In genomic region chr10:80345122-80345521, GRCm38 (mm10) we compare ENCODE assay signal across 8 mouse cellular contexts. TPM values are rescaled to one million over a fixed set of nuclear protein-coding genes. Genes with fewer than 3 reads are reported as not detected.
DNase-seq lines count a peak whose midpoint lies in the region; ATAC-seq lines count a peak whose summit lies in the region.

No protein-coding gene starts in this region.

- H3K9me3 ChIP-seq in heart, embryonic 12.5 days (replicated peaks) = no peaks in the 10 kb centered on the region
- no peaks in the 10 kb centered on the region for H3K9me3 ChIP-seq in liver, embryonic 13.5 days (replicated peaks)

- 5% methylated on average over 16 of the region's 16 CpGs for WGBS in heart, embryonic 12.5 days
- WGBS in liver, embryonic 13.5 days (ENCODE audit: insufficient replicate concordance) = 2% methylated on average over 16 of the region's 16 CpGs

- peaks cover 98% of the 10 kb centered on the region for H3K27me3 ChIP-seq in heart, embryonic 12.5 days (replicated peaks)
- peaks cover 85% of the 10 kb centered on the region for H3K27me3 ChIP-seq in liver, embryonic 13.5 days

- intact Hi-C loops in heart, postnatal 25 days (cut with DNase I) = no loop called here
- intact Hi-C loops in left cerebral cortex, postnatal 36 days (cut with DNase I) = no loop called here

- H3K4me3 ChIP-seq in heart, embryonic 12.5 days = peak overlapping the region; percentile 6; the same call in 1 of the 2 replicates
- peak overlapping the region; percentile 56 for H3K4me3 ChIP-seq in liver, embryonic 13.5 days (replicated peaks)

- H3K36me3 ChIP-seq in heart, embryonic 12.5 days = no peaks in the 10 kb centered on the region
- H3K36me3 ChIP-seq in liver, embryonic 13.5 days = no peaks in the 10 kb centered on the region

- no peak for DNase-seq in heart, postnatal 25 days (ENCODE audit: low spot score)
- peak; percentile 58 for DNase-seq in thymus, postnatal 4 days
- DNase-seq in thymus, postnatal 0 days (ENCODE audit: low spot score) = no peak
- DNase-seq in liver, embryonic 13.5 days = peak; percentile 73
- DNase-seq in frontal cortex, adult 2 months (ENCODE audit: extremely low spot score in 1 of 2, low spot score in 1 of 2) = no peak
- DNase-seq in left cerebral cortex, postnatal 36 days (ENCODE audit: low spot score in 2 of 2) = no peak

- peak overlapping the region; percentile 34 for H3K4me2 ChIP-seq in heart, embryonic 12.5 days
- H3K4me2 ChIP-seq in liver, embryonic 13.5 days = peak overlapping the region; percentile 82

- H3K4me1 ChIP-seq in heart, embryonic 12.5 days (replicated peaks) = peaks cover 70% of the 10 kb centered on the region
- H3K4me1 ChIP-seq in liver, embryonic 13.5 days (replicated peaks) = peaks cover 87% of the 10 kb centered on the region

- H3K9ac ChIP-seq in heart, embryonic 12.5 days = peak overlapping the region; percentile 54; the same call in 1 of the 2 replicates
- peak overlapping the region; percentile 75 for H3K9ac ChIP-seq in liver, embryonic 13.5 days

- H3K27ac ChIP-seq in heart, embryonic 12.5 days (ENCODE audit: poor library complexity, severe bottlenecking) = no peak overlapping the region
- H3K27ac ChIP-seq in liver, embryonic 13.5 days = peak overlapping the region; percentile 98

- no peak for ATAC-seq in heart, embryonic 12.5 days (ENCODE audit: insufficient number of reproducible peaks, low FRiP score)
- peak; percentile 41 for ATAC-seq in liver, embryonic 13.5 days (ENCODE audit: low read depth)
- ATAC-seq in megakaryocyte-erythroid progenitor cell, adult 5-6 weeks (replicated peaks; ENCODE audit: low FRiP score, low TSS enrichment, poor library complexity, severe bottlenecking) = no peak

RNA-seq across cellular contexts. Expression of gene Adamtsl5, which starts 3.1 kb away (rescaled TPM):
- polyA plus RNA-seq in heart, embryonic 12.5 days (2016; fragmentation: Nextera tagmentation; extraction: Ambion mirVana) = 5.3 and 6.7 TPM in 2 replicates
- total RNA-seq in heart, postnatal 25 days (2021) = 10 to 100 TPM; 68.4 to 71.7 TPM
- 1.0 and 1.1 TPM in 2 replicates for polyA plus RNA-seq in thymus, postnatal 0 days (2015; fragmentation: Nextera tagmentation; extraction: Ambion mirVana)
- 1.8 and 2.5 TPM in 2 replicates for polyA plus RNA-seq in liver, embryonic 13.5 days (2015; fragmentation: Nextera tagmentation; extraction: Ambion mirVana)
- 1.5 and 3.3 TPM in 2 replicates for total RNA-seq in megakaryocyte-erythroid progenitor cell, adult 5-6 weeks (2014; fragmentation: Nextera tagmentation)
- total RNA-seq in megakaryocyte-erythroid progenitor cell, adult 5-6 weeks (2017) = 0.30 and 2.3 TPM in 2 replicates
- polyA plus RNA-seq in frontal cortex, adult 2 months (2012; rRNA removed) = 5.6 and 7.3 TPM in 2 replicates
- total RNA-seq in left cerebral cortex, postnatal 36 days (2021) = 10 to 100 TPM in 1 of 2 experiments, 1 to 10 TPM in 1; 7.5 to 10.0 TPM

RNA-seq across cellular contexts. Expression of gene Plk5, which starts 11.1 kb away (rescaled TPM):
- polyA plus RNA-seq in heart, embryonic 12.5 days (2016; fragmentation: Nextera tagmentation; extraction: Ambion mirVana) = not detected in 2 replicates
- under 1 TPM; 0.18 to 0.36 TPM for total RNA-seq in heart, postnatal 25 days (2021)
- 0.17 and 0.21 TPM in 2 replicates for polyA plus RNA-seq in thymus, postnatal 0 days (2015; fragmentation: Nextera tagmentation; extraction: Ambion mirVana)
- polyA plus RNA-seq in liver, embryonic 13.5 days (2015; fragmentation: Nextera tagmentation; extraction: Ambion mirVana) = 0.12 TPM in 1 of 2 replicates, not detected in the other
- 0.79 TPM in 1 of 2 replicates, not detected in the other for total RNA-seq in megakaryocyte-erythroid progenitor cell, adult 5-6 weeks (2014; fragmentation: Nextera tagmentation)
- total RNA-seq in megakaryocyte-erythroid progenitor cell, adult 5-6 weeks (2017) = not detected in 2 replicates
- polyA plus RNA-seq in frontal cortex, adult 2 months (2012; rRNA removed) = 24.9 and 33.3 TPM in 2 replicates
- total RNA-seq in left cerebral cortex, postnatal 36 days (2021) = 10 to 100 TPM; 16.9 to 33.1 TPM

RNA-seq across cellular contexts. Expression of gene Reep6, which starts 15.4 kb away (rescaled TPM):
- 3.1 and 3.7 TPM in 2 replicates for polyA plus RNA-seq in heart, embryonic 12.5 days (2016; fragmentation: Nextera tagmentation; extraction: Ambion mirVana)
- total RNA-seq in heart, postnatal 25 days (2021) = 1 to 10 TPM; 1.9 to 2.1 TPM
- 0.26 and 0.30 TPM in 2 replicates for polyA plus RNA-seq in thymus, postnatal 0 days (2015; fragmentation: Nextera tagmentation; extraction: Ambion mirVana)
- polyA plus RNA-seq in liver, embryonic 13.5 days (2015; fragmentation: Nextera tagmentation; extraction: Ambion mirVana) = 50.9 and 65.0 TPM in 2 replicates
- total RNA-seq in megakaryocyte-erythroid progenitor cell, adult 5-6 weeks (2014; fragmentation: Nextera tagmentation) = 23.1 and 23.7 TPM in 2 replicates
- total RNA-seq in megakaryocyte-erythroid progenitor cell, adult 5-6 weeks (2017) = 2.7 and 6.8 TPM in 2 replicates
- 4.9 and 6.0 TPM in 2 replicates for polyA plus RNA-seq in frontal cortex, adult 2 months (2012; rRNA removed)
- 10 to 100 TPM; 10.6 to 11.5 TPM for total RNA-seq in left cerebral cortex, postnatal 36 days (2021)

RNA-seq across cellular contexts. Expression of gene Pcsk4, which starts 15.8 kb away (rescaled TPM):
- polyA plus RNA-seq in heart, embryonic 12.5 days (2016; fragmentation: Nextera tagmentation; extraction: Ambion mirVana) = 1.0 and 1.5 TPM in 2 replicates
- total RNA-seq in heart, postnatal 25 days (2021) = 1 to 10 TPM; 1.3 to 1.6 TPM
- 4.4 and 4.6 TPM in 2 replicates for polyA plus RNA-seq in thymus, postnatal 0 days (2015; fragmentation: Nextera tagmentation; extraction: Ambion mirVana)
- 5.3 TPM in 2 replicates for polyA plus RNA-seq in liver, embryonic 13.5 days (2015; fragmentation: Nextera tagmentation; extraction: Ambion mirVana)
- total RNA-seq in megakaryocyte-erythroid progenitor cell, adult 5-6 weeks (2014; fragmentation: Nextera tagmentation) = 16.1 and 23.0 TPM in 2 replicates
- 1.6 and 2.6 TPM in 2 replicates for total RNA-seq in megakaryocyte-erythroid progenitor cell, adult 5-6 weeks (2017)
- 9.4 TPM in 2 replicates for polyA plus RNA-seq in frontal cortex, adult 2 months (2012; rRNA removed)
- total RNA-seq in left cerebral cortex, postnatal 36 days (2021) = 1 to 10 TPM; 4.9 to 6.2 TPM

RNA-seq across cellular contexts. Expression of gene 2310011J03Rik, which starts 24.8 kb away (rescaled TPM):
- polyA plus RNA-seq in heart, embryonic 12.5 days (2016; fragmentation: Nextera tagmentation; extraction: Ambion mirVana) = 32.7 and 32.8 TPM in 2 replicates
- 10 to 100 TPM; 11.4 to 13.8 TPM for total RNA-seq in heart, postnatal 25 days (2021)
- 72.7 and 81.1 TPM in 2 replicates for polyA plus RNA-seq in thymus, postnatal 0 days (2015; fragmentation: Nextera tagmentation; extraction: Ambion mirVana)
- 42.3 and 43.7 TPM in 2 replicates for polyA plus RNA-seq in liver, embryonic 13.5 days (2015; fragmentation: Nextera tagmentation; extraction: Ambion mirVana)
- 34.1 and 50.4 TPM in 2 replicates for total RNA-seq in megakaryocyte-erythroid progenitor cell, adult 5-6 weeks (2014; fragmentation: Nextera tagmentation)
- 16.6 and 21.3 TPM in 2 replicates for total RNA-seq in megakaryocyte-erythroid progenitor cell, adult 5-6 weeks (2017)
- 41.6 and 44.3 TPM in 2 replicates for polyA plus RNA-seq in frontal cortex, adult 2 months (2012; rRNA removed)
- 10 to 100 TPM; 26.6 to 30.1 TPM for total RNA-seq in left cerebral cortex, postnatal 36 days (2021)

Comparison
In these comparisons a context has a peak if more than half of its experiments do, and no peak if none do; other contexts are left out.
1. DNase-seq: peak in thymus, postnatal 4 days (single experiment) and liver, embryonic 13.5 days (single experiment); none in heart, postnatal 25 days (single experiment), thymus, postnatal 0 days (single experiment), frontal cortex, adult 2 months (0 of 2) and left cerebral cortex, postnatal 36 days (0 of 2).
2. RNA of gene Plk5, which starts 11.1 kb away (polyA plus RNA-seq): 24.9 to 33.3 TPM in frontal cortex, adult 2 months; 0.17 to 0.21 TPM in thymus, postnatal 0 days, 0.12 TPM in liver, embryonic 13.5 days and not detected in heart, embryonic 12.5 days; every median in the first group is over 10 times any median in the second.